Mouse (Mus musculus): ENCODE results near the gene Asap3. TPM values are rescaled to one million over a fixed set of nuclear protein-coding genes. Genes with fewer than 3 reads are reported as not detected.

The Asap3 gene
- polyA plus RNA-seq, 1 experiment from 2014 or later: 16.4 TPM

- 16% methylated on average over 13 of the region's 13 CpGs for WGBS
- H3K27me3 ChIP-seq: peaks cover 68% of the 10 kb centered on the region
- no peak overlapping the region for H3K9ac ChIP-seq
- peaks cover 90% of the 10 kb centered on the region for H3K36me3 ChIP-seq
- H3K27ac ChIP-seq: no peak overlapping the region
- no peaks in the 10 kb centered on the region for H3K9me3 ChIP-seq
- peak overlapping the region; percentile 30 for H3K4me2 ChIP-seq (replicated peaks)
- ATAC-seq (ENCODE audit: low FRiP score, low read depth): no peak
- no peak overlapping the region for H3K4me3 ChIP-seq
- peaks cover 6% of the 10 kb centered on the region for H3K4me1 ChIP-seq
Observed at GRCm38 (mm10) chr4:136238669-136239068, 32.5 kb downstream of the Asap3 start.

- Histone ChIP-seq H3K36me3 (peaks cover 90% of the 10 kb centered on the region), H3K4me3 (no peak overlapping the region), H3K9ac (no peak overlapping the region), H3K4me2 (replicated peaks) (no peak overlapping the region), H3K9me3 (no peaks in the 10 kb centered on the region), H3K27ac (no peak overlapping the region), H3K4me1 (peaks cover 6% of the 10 kb centered on the region), H3K27me3 (peaks cover 69% of the 10 kb centered on the region)
- WGBS: 62% methylated on average over 9 of the region's 9 CpGs
- no peak for ATAC-seq (ENCODE audit: low FRiP score, low read depth)
Observed at GRCm38 (mm10) chr4:136239111-136239510, 32.9 kb downstream of the Asap3 start.

GRCm38 (mm10) chr4:136239622-136240021 is 33.5 kb downstream of the Asap3 start:
- Histone ChIP-seq H3K4me2 (replicated peaks) (no peak overlapping the region), H3K27me3 (peaks cover 72% of the 10 kb centered on the region), H3K9ac (no peak overlapping the region), H3K27ac (no peak overlapping the region), H3K9me3 (no peaks in the 10 kb centered on the region), H3K4me1 (peaks cover 6% of the 10 kb centered on the region), H3K36me3 (peaks cover 90% of the 10 kb centered on the region), H3K4me3 (no peak overlapping the region)
- WGBS: 21% methylated on average over 8 of the region's 8 CpGs
- ATAC-seq (ENCODE audit: low FRiP score, low read depth): no peak

GRCm38 (mm10) chr4:136240123-136240522 is 34.0 kb downstream of the Asap3 start:
- Histone ChIP-seq H3K9ac (no peak overlapping the region), H3K27ac (no peak overlapping the region), H3K4me2 (replicated peaks) (no peak overlapping the region), H3K4me3 (no peak overlapping the region), H3K27me3 (peaks cover 77% of the 10 kb centered on the region), H3K9me3 (no peaks in the 10 kb centered on the region), H3K4me1 (peaks cover 6% of the 10 kb centered on the region), H3K36me3 (peaks cover 91% of the 10 kb centered on the region)
- no peak for ATAC-seq (ENCODE audit: low FRiP score, low read depth)
- 67% methylated on average over 14 of the region's 14 CpGs for WGBS

DNA sequence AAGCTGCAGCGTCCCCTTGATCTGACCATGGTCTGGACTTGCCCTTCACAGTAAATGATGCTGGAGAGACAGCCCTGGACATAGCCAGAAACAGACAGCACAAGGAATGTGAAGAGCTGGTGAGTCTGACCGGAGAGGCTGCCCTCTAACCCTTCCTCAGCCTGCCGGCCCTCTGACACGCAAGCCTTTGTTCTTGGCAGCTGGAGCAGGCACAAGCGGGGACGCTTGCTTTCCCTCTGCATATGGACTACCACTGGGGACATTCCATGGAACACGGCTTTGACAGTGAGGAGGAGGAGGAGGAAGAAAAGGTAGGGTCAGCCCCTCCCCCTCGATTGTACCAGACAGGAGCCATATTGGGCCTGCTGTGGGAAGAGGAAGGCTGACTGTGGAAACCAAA is 34.8 kb downstream of the Asap3 start:
- Histone ChIP-seq H3K9me3 (no peaks in the 10 kb centered on the region), H3K27ac (no peak overlapping the region), H3K27me3 (peaks cover 84% of the 10 kb centered on the region), H3K9ac (no peak overlapping the region), H3K4me1 (peaks cover 10% of the 10 kb centered on the region), H3K4me3 (no peak overlapping the region), H3K4me2 (replicated peaks) (no peak overlapping the region), H3K36me3 (peaks cover 87% of the 10 kb centered on the region)
- no peak for ATAC-seq (ENCODE audit: low FRiP score, low read depth)
- 64% methylated on average over 8 of the region's 8 CpGs for WGBS

DNA sequence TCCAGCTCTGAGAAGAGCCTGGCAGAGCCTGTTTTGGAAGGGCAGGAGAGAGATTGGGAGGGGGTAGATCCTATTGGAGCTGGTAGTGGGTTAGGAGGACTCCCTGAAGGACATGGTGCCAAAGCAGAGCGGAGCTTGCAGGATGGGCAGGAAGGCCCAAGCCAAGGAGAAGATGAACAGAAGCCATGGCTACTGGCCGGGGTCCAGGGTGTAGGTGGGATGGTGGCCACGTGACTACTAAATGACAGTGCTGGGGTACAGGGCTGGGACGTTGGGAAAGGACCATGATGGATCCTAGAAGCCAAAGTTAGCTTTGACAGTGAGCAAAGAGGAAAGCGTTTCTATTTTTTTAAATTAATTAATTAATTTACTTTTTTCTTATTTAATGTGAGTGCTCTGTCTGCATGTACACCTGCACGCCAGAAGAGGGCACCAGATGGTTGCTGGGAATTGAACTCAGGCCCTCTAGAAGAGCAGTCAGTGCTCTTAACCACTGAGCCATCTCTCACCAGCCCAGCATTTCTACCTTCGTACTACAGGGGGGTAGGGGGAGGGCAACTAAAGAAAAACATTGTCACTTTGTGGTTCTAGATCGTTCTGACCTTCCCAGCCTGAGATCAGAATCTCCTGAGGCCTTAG is 36.0 kb downstream of the Asap3 start:
- Histone ChIP-seq H3K4me3 (no peak overlapping the region), H3K27me3 (peaks cover 84% of the 10 kb centered on the region), H3K4me2 (replicated peaks) (no peak overlapping the region), H3K9me3 (no peaks in the 10 kb centered on the region), H3K4me1 (peaks cover 23% of the 10 kb centered on the region), H3K27ac (no peak overlapping the region), H3K9ac (no peak overlapping the region), H3K36me3 (peaks cover 74% of the 10 kb centered on the region)
- no peak for ATAC-seq (ENCODE audit: low FRiP score, low read depth)
- WGBS: 48% methylated on average over 8 of the region's 8 CpGs

DNA sequence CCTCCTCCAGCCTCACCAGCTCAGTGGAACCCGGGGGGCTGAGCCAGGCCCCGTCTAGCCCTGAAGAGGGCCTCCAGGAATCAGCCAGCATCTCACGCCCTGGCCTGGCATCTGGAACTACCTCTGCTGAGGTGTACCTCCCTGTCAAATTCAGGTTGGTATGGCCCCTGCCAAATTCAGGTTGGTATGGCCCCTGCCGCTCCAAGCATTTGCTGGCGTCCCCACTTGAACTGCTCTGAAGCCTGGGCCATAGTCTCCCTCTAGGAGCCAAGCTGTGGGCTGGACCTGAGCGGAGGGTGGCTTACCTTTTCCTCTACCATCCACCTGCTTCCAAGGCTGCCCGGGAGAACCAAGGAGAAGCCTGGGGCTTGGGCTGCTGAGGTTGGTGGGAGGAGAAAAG is 36.6 kb downstream of the Asap3 start:
- ATAC-seq (ENCODE audit: low FRiP score, low read depth): no peak
- H3K27ac ChIP-seq: no peak overlapping the region
- H3K36me3 ChIP-seq: peaks cover 71% of the 10 kb centered on the region
- H3K4me2 ChIP-seq (replicated peaks): no peak overlapping the region
- H3K27me3 ChIP-seq: peaks cover 84% of the 10 kb centered on the region
- no peak overlapping the region for H3K4me3 ChIP-seq
- H3K9me3 ChIP-seq: no peaks in the 10 kb centered on the region
- H3K9ac ChIP-seq: no peak overlapping the region
- 79% methylated on average over 7 of the region's 7 CpGs for WGBS
- peaks cover 28% of the 10 kb centered on the region for H3K4me1 ChIP-seq

GRCm38 (mm10) chr4:136244208-136244607 is 38.0 kb downstream of the Asap3 start:
- ATAC-seq (ENCODE audit: low FRiP score, low read depth): no peak
- Histone ChIP-seq H3K4me3 (no peak overlapping the region), H3K27ac (no peak overlapping the region), H3K4me2 (replicated peaks) (no peak overlapping the region), H3K36me3 (peaks cover 58% of the 10 kb centered on the region), H3K9ac (no peak overlapping the region), H3K4me1 (peaks cover 36% of the 10 kb centered on the region), H3K27me3 (peaks cover 84% of the 10 kb centered on the region), H3K9me3 (no peaks in the 10 kb centered on the region)
- 57% methylated on average over 7 of the region's 7 CpGs for WGBS

- 42% methylated on average over 5 of the region's 5 CpGs for WGBS
- no peak overlapping the region for H3K27ac ChIP-seq
- no peak for ATAC-seq (ENCODE audit: low FRiP score, low read depth)
- no peaks in the 10 kb centered on the region for H3K9me3 ChIP-seq
- 0 out of 2 replicates have a peak overlapping the region, but pooled peaks have one; percentile 13 for H3K9ac ChIP-seq
- H3K4me1 ChIP-seq: peaks cover 48% of the 10 kb centered on the region
- peaks cover 85% of the 10 kb centered on the region for H3K27me3 ChIP-seq
- H3K4me3 ChIP-seq: no peak overlapping the region
- peaks cover 44% of the 10 kb centered on the region for H3K36me3 ChIP-seq
- H3K4me2 ChIP-seq (replicated peaks): no peak overlapping the region
Observed at GRCm38 (mm10) chr4:136245681-136246080, 39.5 kb downstream of the Asap3 start.

- H3K4me2 ChIP-seq (replicated peaks): peak overlapping the region; percentile 97
- no peak overlapping the region for H3K4me3 ChIP-seq
- no peak for ATAC-seq (ENCODE audit: low FRiP score, low read depth)
- 2% methylated on average over 12 of the region's 12 CpGs for WGBS
- H3K4me1 ChIP-seq: peaks cover 48% of the 10 kb centered on the region
- no peaks in the 10 kb centered on the region for H3K9me3 ChIP-seq
- H3K27me3 ChIP-seq: peaks cover 84% of the 10 kb centered on the region
- peaks cover 35% of the 10 kb centered on the region for H3K36me3 ChIP-seq
- H3K27ac ChIP-seq: no peak overlapping the region
- H3K9ac ChIP-seq: no peak overlapping the region
Observed at GRCm38 (mm10) chr4:136246568-136246969, 40.4 kb downstream of the Asap3 start.

GRCm38 (mm10) chr4:136247386-136247728 is 41.2 kb downstream of the Asap3 start:
- WGBS: under 1% methylated on average over 14 of the region's 14 CpGs
- H3K27me3 ChIP-seq: peaks cover 84% of the 10 kb centered on the region
- peaks cover 29% of the 10 kb centered on the region for H3K36me3 ChIP-seq
- H3K4me2 ChIP-seq (replicated peaks): peak overlapping the region; percentile 97
- H3K9ac ChIP-seq: peak overlapping the region; percentile 65
- H3K4me1 ChIP-seq: peaks cover 48% of the 10 kb centered on the region
- ATAC-seq (ENCODE audit: low FRiP score, low read depth): 0 out of 2 replicates have a peak, but pooled peaks have one; percentile 12
- no peaks in the 10 kb centered on the region for H3K9me3 ChIP-seq
- H3K27ac ChIP-seq: no peak overlapping the region
- peak overlapping the region; percentile 53 for H3K4me3 ChIP-seq

DNA sequence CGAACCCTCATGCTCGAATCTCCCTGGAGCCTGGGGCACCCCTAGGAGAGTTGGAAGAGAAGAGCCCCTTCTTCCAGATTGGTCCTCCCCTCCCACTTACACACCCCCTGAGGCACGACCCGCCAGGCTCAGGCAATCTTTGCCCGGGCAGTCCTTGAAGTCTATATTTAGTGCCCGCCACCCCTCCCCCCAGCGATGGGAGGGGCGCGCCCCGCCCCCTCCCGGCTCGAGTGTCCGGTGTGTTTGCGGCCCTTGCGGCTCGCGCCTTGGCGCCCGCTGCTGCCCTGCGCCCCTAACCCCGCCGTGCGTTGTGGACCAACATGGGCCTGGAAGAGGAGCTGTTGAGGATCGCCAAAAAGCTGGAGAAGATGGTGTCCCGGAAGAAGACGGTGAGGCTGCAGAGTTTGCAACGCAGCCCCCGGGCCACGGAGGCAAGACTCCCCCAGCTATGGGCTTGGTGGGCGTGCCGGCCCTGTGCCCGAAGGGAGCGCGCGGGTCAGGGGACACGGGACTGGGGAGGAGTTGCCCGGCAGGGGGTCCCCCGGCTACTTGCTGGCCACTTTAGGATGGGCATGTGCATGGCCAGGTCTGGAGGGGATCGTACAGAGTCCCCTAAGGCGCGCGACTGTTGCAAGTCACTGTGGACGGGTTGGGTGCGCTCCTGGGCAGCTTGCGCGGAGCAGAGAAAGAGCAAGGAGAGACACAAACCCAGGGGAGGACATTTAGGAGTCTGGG is 41.7 kb downstream of the Asap3 start, which contains the start of gene Tcea3:
Tcea3 (plus strand) TSS at position 1 of the 735 bp plus-strand sequence.
- H3K9ac ChIP-seq: peak within 1 kb of the TSS; percentile 65
- H3K4me2 ChIP-seq (replicated peaks): peak within 1 kb of the TSS; percentile 97
- peaks cover 48% of the 10 kb centered on the region for H3K4me1 ChIP-seq
- H3K4me3 ChIP-seq: peak within 1 kb of the TSS; percentile 53
- peaks cover 23% of the 10 kb centered on the region for H3K36me3 ChIP-seq
- H3K9me3 ChIP-seq: no peaks in the 10 kb centered on the region
- peak; percentile 31; the same call in 1 of the 2 replicates for ATAC-seq (ENCODE audit: low FRiP score, low read depth)
- H3K27me3 ChIP-seq: peaks cover 84% of the 10 kb centered on the region
- under 1% methylated on average over 46 of the region's 46 CpGs for WGBS
- no peak within 1 kb of the TSS for H3K27ac ChIP-seq

Measured in limb, embryonic 13.5 days (tissue).